Mouse (Mus musculus): ENCODE data around the gene Capn15. TPM values are rescaled to one million over a fixed set of nuclear protein-coding genes. Genes with fewer than 3 reads are reported as not detected.
A peak's percentile ranks its signal among the peaks of the same experiment; 100 is the strongest.

Capn15 gene
- total RNA-seq, 2 experiments from 2014 or later, result 4.4 to 6.5 TPM

- DNase-seq (ENCODE audit: low spot score), result no peak
Observed at GRCm38 (mm10) chr17:25998425-25998824, 12.8 kb upstream of the Capn15 start.

GRCm38 (mm10) chr17:25993489-25993888 is 7.9 kb upstream of the Capn15 start:
- no peak for DNase-seq (ENCODE audit: low spot score)

- DNase-seq (ENCODE audit: low spot score), result no peak
Observed at GRCm38 (mm10) chr17:25992274-25992673, 6.7 kb upstream of the Capn15 start.

- no peak for DNase-seq (ENCODE audit: low spot score)
Observed at GRCm38 (mm10) chr17:25990331-25990730, 4.7 kb upstream of the Capn15 start.

DNA sequence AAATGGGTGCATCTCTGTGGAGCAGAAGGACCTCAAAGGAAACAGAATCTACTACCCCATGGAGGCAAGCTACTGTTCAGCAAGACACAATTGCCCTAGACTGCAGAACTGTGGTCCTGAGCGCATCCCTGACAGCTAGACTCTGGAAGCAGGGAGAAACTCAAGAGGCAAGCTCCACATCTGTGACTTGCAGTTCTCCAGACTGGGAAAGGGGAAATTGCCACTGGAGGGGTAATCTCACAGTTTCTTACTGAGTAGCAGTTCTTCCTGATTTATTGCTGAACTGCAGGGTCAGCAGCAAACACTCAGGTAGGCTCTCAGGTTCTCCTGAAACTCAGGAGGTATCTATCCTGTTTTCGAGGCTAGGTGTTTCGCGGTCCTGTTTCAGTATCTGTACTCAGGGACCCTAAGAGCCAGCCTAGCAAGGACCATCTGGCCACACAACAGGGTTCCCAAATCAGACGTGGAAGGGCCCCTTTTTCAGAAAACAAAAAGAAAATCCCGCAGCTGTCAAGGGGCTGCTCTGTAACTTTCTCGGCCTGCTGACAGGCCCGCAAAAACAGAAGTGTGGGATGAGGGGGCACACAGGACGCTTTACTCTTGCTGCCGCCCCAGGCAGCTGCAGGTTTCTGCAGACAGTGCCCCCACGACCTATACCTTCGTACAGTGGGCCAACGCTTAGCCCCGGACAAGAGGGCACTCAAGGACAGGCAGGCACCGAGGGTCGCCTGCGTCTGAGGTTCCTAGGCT is 865 bp downstream of the Capn15 start:
- DNase-seq (ENCODE audit: low spot score), result no peak

DNA sequence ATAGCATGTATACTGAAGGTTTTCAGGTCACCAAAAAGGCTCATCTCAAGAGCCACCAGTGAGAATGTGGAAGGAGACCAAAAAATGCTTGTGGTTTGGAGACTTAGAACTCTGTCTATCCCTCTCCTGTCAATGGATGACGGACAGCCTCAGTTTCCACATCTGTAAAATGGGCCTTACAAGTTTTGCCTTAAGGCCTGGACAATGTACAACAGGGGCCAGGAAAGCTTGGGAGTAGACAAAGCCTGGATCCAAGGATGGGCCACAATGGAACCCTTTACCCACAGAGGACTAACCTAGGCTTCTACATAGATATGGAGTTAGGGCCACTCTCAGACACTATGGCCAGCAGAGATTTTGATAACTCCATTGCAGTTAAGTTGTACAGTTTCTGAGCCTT is 1.5 kb downstream of the Capn15 start:
- DNase-seq (ENCODE audit: low spot score), result no peak

GRCm38 (mm10) chr17:25982913-25983312 is 2.7 kb downstream of the Capn15 start:
- DNase-seq (ENCODE audit: low spot score), result no peak

DNA sequence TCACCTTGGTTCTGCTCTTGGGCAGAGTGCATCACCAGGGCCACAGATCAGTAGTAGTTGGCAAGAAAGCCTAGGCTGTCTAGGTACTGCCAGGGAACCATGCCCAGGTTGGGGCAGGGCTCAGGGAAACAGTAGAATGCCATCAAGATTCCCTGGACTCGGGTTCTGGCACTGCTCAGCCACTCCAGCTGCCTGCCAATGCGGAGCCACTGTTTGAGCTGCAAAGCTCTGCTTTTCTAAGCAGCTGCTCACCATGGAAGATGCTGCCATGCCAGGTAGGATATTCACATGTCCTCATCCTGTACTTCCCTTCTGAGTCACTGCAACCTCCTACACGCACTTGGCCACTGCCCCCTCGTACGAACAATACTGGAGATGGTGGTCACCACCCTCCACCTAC is 4.7 kb downstream of the Capn15 start:
- peak; percentile 65 for DNase-seq (ENCODE audit: low spot score)

DNA sequence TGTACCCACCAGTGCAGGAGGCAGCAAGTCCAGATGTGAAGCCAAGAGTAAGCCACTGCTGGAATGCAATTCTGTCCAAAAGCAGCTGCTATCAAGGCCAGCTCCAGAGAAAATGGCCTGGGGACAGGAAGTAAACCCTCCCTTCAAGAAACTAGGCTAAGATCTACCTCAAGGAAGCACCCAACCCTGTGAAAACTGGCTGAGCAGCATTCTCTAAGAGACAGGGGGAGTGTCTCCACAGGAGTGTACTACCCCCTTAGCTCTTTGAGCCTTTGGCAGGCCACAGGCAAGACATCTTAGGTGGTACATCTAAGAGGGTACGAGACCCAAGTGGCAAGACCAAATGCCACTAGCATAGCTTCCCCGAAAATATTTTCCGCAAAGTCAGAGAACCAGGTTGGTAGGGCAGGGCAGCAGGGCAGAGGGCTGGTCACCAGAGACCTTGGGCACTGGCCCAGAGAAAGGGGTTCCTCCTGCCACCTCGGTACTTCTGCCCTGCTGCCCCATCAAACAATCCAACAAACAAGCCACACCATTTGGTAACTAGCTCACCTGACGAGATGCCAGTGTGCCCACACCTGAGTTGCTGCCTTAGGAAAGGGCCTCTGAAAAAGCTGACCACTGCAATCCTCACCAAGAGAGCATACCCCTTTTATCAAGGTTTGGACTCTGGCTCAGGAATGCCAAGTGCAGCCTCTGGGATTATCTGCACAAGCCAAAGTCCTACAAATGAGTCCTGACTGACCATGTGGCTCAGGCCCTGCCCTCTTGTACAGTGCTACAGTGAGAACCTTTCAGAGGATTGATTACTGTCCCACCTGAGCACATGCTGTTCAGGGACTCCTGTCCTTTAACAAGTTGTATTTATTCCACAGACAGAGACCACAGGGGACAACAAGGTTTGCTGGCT is 5.5 kb downstream of the Capn15 start:
- DNase-seq (ENCODE audit: low spot score), result no peak

DNA sequence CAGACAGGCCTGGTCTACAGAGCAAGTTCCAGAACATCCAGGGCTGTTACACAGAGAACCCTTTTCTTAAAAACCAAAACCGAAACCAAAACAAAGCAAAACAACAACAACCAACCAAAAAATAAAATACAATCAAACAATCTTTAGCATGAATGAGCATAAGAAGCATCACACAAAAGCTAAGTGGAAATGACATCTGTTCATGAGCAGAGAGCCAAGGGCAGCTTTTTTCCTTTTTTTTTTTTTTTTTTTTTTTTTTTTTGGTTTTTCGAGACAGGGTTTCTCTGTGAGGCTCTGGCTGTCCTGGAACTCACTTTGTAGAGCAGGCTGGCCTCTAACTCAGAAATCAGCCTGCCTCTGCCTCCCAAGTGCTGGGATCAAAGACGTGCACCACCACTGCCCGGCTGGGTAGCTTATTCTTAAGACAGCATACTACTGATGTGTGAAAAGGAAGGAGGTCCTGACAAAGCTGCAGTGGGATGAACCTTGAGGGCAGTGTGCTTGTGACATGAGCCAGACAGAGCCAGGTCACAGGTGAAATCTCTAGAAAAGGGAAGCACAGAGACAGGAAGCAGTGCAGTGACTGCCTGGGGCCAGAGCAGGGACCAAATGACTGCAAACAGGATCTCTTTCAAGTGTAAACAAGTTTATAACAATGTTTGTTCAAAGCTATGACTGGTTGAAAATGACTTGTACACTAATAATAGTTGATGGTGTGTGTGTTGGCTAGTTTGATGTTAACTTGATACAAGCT is 14.5 kb downstream of the Capn15 start:
- DNase-seq (ENCODE audit: low spot score), result no peak

DNA sequence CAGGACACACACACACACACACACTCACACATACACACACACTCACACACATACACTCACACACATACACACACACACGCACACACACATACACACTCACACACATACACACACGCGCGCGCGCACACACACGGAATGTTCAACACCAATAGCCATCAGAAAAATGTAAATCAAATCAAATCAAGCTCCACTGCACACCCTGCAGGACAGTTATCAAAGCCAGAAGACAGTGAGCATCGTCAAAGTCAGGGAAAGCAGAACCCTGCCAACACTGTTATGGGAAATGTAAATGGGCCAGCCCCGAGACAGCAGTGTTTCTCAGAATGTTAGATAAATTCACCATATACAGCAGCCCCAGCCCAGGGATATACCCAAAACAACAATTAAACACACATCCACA is 15.1 kb downstream of the Capn15 start:
- DNase-seq (ENCODE audit: low spot score), result no peak

- DNase-seq (ENCODE audit: low spot score), result no peak
Observed at GRCm38 (mm10) chr17:25968176-25968575, 17.4 kb downstream of the Capn15 start.

GRCm38 (mm10) chr17:25967652-25968051 is 17.9 kb downstream of the Capn15 start:
- DNase-seq (ENCODE audit: low spot score), result no peak

DNA sequence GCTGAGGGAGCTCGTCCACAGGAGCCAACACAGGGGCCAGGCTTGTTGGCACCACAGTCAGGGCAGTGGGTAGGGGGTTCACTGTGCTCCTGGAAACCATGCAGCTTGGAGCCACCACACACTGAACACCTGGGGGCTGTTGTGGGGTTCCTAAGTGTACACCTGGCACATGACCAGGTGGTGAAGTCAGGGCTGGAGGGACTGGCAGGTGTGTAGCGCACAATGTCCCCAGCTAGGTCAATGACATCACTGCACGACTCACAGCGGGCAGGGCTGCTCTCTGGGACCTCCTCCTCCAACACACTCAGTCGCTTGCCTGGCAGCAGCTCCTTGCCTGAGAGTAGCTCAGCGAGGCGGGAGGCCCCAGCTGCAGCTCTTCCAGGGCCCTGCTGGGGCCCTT is 21.3 kb downstream of the Capn15 start:
- DNase-seq (ENCODE audit: low spot score), result no peak

- no peak for DNase-seq (ENCODE audit: low spot score)
Observed at GRCm38 (mm10) chr17:25962413-25962905, 23.1 kb downstream of the Capn15 start.

DNA sequence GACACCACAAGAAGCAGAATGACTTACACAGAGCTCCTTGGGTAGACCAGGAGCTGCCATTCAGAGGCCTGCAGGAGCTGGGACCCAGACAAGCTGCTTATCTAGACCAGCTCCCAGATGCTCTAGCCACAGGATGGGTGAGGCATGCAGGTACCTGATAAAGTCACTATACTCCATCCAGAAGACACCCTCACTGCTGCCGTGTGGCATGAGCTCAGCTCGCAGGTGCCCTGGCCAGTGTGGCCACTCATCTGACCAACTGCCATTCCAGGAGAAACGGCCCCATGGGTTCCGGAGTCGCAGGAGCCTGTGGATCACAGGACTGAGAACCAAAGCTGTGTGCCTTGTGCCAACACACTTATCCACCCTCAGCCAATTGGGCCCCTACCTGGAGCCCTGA is 24.0 kb downstream of the Capn15 start:
- DNase-seq (ENCODE audit: low spot score), result no peak

DNA sequence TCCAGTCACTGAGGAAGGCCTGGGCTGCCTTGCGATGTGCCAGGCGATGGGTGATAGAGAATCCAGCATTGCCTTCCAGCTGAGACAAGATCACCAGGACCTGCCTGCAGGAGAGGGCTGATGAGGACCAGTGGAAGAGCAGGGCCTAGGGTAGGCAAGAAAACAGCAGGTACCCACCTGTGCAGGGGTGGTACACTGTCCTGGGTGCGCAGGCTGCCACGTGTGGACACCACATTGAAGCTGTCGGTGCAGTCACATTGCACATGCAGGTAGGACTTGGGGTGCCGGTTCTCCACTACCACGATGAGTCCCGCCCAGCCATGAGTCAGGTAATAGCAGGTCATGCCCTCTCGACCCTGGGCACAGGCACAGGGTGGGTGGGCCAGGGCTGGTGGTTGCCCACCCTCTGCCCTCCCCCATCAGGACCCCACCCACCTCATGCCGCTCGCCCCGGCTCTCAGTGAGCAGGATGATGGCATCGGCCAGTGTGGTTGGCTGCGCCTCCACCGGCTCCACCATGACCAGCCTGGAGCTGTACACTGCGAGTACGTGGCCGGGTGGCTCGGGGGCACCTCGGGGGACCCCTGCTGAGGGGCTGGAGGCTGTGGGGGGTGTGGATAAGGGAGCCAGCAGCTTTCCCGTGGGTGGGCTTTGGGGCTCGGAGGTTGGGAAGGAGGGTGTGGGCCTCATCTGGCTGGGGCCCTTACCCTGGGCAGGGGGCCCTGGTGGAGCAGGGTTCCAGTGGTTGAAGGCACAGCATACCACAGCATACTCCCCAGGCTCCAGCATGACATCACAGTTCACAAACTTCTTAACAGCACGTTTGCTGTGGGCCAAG is 25.7 kb downstream of the Capn15 start:
- DNase-seq (ENCODE audit: low spot score), result no peak

GRCm38 (mm10) chr17:25958771-25959494 is 26.7 kb downstream of the Capn15 start:
- DNase-seq (ENCODE audit: low spot score), result no peak

DNA sequence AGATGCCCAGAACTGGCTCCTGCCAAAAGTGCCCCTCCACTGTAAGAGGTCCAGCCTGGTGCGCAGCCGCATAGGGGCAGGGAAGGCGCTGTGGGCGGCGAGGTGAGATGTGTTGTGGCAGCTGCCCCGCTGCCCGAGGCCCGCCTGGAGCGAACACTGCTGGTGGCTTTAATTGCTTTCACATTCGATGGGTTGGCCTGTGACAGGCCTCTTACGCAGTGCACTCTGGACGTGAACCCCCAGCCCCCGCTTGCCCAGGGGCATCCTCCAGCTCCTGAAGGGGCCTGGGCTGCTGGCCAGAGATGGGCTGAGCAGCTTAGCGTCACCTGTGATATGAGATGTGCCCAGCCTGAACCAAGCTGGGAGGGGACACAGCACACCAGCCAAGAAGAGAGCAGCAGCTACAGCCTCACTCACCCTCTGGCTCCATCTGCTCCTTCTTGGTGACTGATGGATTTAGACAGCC is 28.0 kb downstream of the Capn15 start:
- no peak for DNase-seq (ENCODE audit: low spot score)

DNA sequence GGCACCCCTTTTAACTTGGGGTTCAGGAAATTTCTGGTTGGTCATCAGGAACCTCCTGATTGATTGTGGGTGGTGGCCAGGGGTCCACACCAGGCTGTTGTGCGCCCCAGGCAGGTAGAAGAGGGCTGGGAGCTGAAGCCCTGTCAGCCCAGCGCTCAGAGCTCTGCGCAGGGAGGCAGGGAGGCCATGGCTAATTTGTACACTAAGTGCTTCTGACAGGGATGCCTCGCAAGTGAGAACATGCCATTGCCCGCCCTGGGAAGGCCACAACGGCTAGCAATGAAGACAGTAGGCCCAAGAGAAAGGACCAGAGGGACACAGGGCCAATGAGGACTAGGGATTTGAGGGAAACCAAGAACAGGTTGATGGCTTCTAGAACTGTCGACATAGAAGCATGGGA is 29.0 kb downstream of the Capn15 start:
- DNase-seq (ENCODE audit: low spot score), result no peak
